Mouse (Mus musculus): Measurements from ENCODE around the gene Asz1.

DNA sequence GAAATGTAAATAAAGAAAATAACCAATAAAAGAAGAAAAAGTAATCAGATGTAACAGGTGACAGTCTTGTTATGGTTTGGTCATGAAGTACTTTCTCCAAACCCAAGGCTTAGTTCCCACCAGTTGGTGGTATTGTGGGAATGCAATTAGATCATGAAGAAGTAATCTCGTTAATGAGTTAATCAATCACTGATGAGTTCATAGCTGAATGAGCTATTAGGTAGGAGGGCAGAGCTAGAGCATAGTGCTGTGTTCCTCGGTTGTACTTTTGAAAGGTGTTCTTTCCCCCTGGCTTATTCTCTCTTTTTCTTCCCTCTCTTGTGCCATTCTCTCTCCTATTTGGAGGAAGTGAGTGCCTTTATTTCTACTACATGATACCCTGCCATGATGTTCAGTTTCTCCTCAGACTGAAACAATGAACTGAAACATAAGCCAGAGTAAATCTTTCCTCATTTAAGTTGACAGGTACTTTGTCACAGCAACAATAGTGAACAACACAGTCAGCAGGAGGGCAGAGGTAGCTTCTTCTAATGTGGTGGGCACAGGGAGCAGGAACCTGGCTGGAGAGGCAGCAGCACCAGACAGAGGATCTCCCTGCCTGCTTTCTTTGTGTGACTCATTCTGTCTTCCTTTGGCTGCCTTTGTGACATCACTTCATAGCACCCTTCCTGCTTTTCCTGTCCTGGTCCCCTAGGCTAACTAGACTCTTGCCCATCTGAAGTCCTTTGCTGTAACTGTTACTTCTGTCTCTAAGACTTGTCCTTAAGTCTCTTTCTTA, 18.5 kb upstream of the Asz1 start:
- no peak for TF ChIP-seq CTCF (IDR thresholded peaks at IDR 0.05; ENCODE audit: borderline replicate concordance, insufficient read depth, low read length)
- no peak for TF ChIP-seq POLR2A (IDR thresholded peaks at IDR 0.05; ENCODE audit: low read depth, low read length)
